Mouse (Mus musculus) intestine, embryonic 16.5 days (tissue): ENCODE results near the gene St7. TPM values are rescaled to one million over a fixed set of nuclear protein-coding genes. Genes with fewer than 3 reads are reported as not detected.
"Not testable (repeated sequence)": the region's sequence is repeated elsewhere in the genome, so short reads cannot be mapped to it uniquely, and the experiment has no call there.

Source experiments
- ATAC-seq: fragments of 200-750 bp; cut with Nextera tagmentation; 2 replicates; pipeline ENCODE4 v1.8.0; 2017; ENCODE audit warnings: moderate TSS enrichment, moderate library complexity
- H3K27ac ChIP-seq: fragments of 300-500 bp; sonication (generic); 2 replicates; pipeline ENCODE4 v1.5.1; 2014; ENCODE audit warnings: mild to moderate bottlenecking, low read length
- H3K27me3 ChIP-seq: fragments of 300-500 bp; sonication (generic); replicated peaks from 2 replicates; pipeline ENCODE4 v1.6.1; 2014; ENCODE audit warnings: low read length, control low read depth, mixed read lengths; ENCODE audit not compliant: control insufficient read depth, insufficient read depth
- H3K36me3 ChIP-seq: fragments of 300-500 bp; sonication (generic); 2 replicates; pipeline ENCODE4 v1.6.1; 2014; ENCODE audit warnings: low read length, control low read depth; ENCODE audit not compliant: control insufficient read depth, insufficient read depth
- H3K4me1 ChIP-seq: fragments of 300-500 bp; sonication (generic); 2 replicates; pipeline ENCODE4 v1.6.1; 2014; ENCODE audit warnings: low read length, control low read depth, mixed read lengths; ENCODE audit not compliant: control insufficient read depth, insufficient read depth
- H3K4me2 ChIP-seq: fragments of 300-500 bp; sonication (generic); 2 replicates; pipeline ENCODE4 v1.6.1; 2014; ENCODE audit warnings: low read depth, low read length, control low read depth
- H3K4me3 ChIP-seq: fragments of 300-500 bp; sonication (generic); 2 replicates; pipeline ENCODE4 v1.5.1; 2014; ENCODE audit warnings: mild to moderate bottlenecking, low read length
- H3K9ac ChIP-seq: fragments of 300-500 bp; sonication (generic); 2 replicates; pipeline ENCODE4 v1.6.1; 2014; ENCODE audit warnings: low read depth, low read length
- H3K9me3 ChIP-seq: fragments of 300-500 bp; sonication (generic); 2 replicates; pipeline ENCODE4 v1.6.1; 2016; ENCODE audit warnings: low read length, control low read depth; ENCODE audit not compliant: control insufficient read depth
- WGBS: fragments of 180-500 bp; shearing (Covaris S2); extraction: QIAGEN DNeasy Blood & Tissue Kit; methylation state at CpG from one replicate; pipeline ENCODE4 v1.1.7; 2014; 5-methylcytosine and 5-hydroxymethylcytosine counted together
- polyA plus RNA-seq: library from polyadenylated mRNA; unstranded; fragments of >200 nt; fragmentation: Nextera tagmentation; extraction: Ambion mirVana; gene quantifications from 2 replicates; pipeline ENCODE4 v1.2.1, GENCODE M21; 2015

The St7 gene
- polyA plus RNA-seq, 1 experiment from 2014 or later = 20.5 TPM

DNA sequence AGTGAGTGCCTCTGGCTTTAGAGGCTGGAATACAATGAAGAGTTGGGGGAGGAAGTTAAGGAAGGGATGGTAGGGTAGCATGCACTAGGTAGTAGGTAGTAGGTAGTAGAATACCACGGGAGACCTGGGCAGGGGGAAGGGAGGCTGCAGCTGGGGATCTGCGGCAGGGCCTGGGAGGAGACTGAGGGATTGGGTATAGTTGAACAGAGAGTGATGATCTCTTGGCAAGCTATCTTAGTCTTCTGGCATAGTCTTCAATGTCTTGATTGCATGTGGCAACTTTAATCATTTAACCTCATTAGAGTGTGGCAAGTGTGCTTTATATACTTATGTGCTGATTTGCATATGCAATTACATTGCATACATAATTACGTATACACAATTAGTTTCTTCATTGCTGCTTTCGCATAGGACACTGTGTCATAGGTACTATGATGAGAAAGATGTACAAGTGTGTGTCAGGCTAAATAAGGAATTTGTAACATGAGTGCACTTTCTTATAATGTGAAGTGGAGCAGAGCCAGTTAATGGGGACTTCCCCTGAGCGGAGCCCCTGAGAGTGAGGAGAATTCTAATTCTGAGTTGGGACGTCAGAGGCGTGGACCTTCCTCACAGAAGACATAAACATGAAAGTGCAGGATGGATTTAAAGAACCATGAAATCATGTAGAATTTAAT is 8.3 kb downstream of the St7 start:
- Histone ChIP-seq H3K9me3 (no peaks in the 10 kb centered on the region), H3K4me3 (no peak overlapping the region), H3K9ac (no peak overlapping the region), H3K36me3 (no peaks in the 10 kb centered on the region), H3K27me3 (no peaks in the 10 kb centered on the region), H3K4me2 (no peak overlapping the region), H3K27ac (no peak overlapping the region), H3K4me1 (peaks cover 6% of the 10 kb centered on the region; the same call in 1 of the 2 replicates)
- 68% methylated on average over 7 of the region's 7 CpGs for WGBS
- ATAC-seq = no peak

DNA sequence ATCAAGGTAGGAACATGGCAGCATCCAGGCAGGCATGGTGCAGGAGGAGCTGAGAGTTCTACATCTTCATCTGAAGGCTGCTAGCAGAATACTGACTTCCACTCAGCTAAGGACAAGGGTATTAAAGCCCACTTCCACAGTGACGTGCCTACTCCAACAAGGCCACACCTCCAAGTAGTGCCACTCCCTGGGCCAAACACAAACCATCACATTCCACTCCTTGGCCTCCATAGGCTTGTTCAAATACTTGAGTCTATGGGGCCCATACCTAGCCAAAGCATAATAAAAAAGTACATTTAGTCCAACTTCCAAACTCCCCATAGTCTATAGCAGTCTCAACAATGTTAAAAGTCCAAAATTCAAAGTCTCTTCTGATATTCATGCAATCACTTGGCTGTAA is 11.3 kb downstream of the St7 start:
- H3K36me3 ChIP-seq, H3K4me1 ChIP-seq, H3K9me3 ChIP-seq, H3K4me2 ChIP-seq, H3K9ac ChIP-seq, H3K27ac ChIP-seq, H3K4me3 ChIP-seq, H3K27me3 ChIP-seq: not testable (repeated sequence)
- WGBS = 54% methylated on average over 1 of the region's 1 CpGs
- peak; percentile 90 for ATAC-seq

DNA sequence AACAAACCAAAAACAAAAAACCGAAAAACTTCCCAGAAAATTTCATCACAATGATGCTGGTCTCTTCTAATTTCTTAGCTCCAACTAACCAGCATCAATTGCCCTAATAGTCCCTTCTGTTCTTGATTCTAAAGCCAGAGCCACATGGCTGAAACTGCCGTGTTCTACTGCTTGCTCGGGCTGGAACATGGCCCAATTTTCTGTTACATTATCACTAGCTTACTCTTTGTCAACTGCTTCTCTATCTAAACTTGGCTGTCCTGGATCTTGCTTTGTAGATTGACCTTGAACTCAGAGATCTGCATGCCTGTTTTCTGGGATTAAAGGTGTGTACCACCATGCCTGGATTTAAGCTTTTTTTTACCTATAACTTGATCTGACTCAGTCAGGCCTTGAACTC is 13.2 kb downstream of the St7 start:
- ATAC-seq = no peak
- Histone ChIP-seq H3K9ac (no peak overlapping the region), H3K36me3 (no peaks in the 10 kb centered on the region), H3K4me3 (no peak overlapping the region), H3K4me1 (no peaks in the 10 kb centered on the region), H3K27ac (no peak overlapping the region), H3K9me3 (no peaks in the 10 kb centered on the region), H3K4me2 (no peak overlapping the region), H3K27me3 (no peaks in the 10 kb centered on the region)
- 89% methylated on average over 3 of the region's 3 CpGs for WGBS

DNA sequence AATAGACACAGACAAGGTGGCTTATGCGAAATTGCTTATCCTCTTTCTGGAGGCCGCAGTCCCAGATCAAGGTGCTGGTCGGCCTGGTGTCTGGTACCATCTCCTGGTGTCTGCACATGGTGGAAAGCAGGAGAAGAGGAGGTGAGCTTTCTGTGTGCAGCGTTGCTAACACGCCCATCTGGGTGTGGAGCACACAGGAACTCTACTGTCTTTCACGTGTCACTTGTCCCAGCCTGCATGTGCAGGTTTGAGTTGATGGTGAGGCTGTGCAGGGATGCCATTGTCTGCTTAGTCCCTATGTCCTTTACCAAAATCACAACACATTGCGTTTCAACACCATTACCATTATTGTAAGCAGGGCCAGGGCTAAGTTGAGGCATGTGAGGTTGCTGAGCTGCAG is 26.2 kb downstream of the St7 start:
- H3K27ac ChIP-seq = no peak overlapping the region
- no peak overlapping the region for H3K4me2 ChIP-seq
- peak; percentile 50; the same call in 1 of the 2 replicates for ATAC-seq
- H3K9me3 ChIP-seq = peaks cover 2% of the 10 kb centered on the region; the same call in 1 of the 2 replicates
- WGBS = 92% methylated on average over 7 of the region's 7 CpGs
- no peaks in the 10 kb centered on the region for H3K27me3 ChIP-seq
- H3K4me1 ChIP-seq = no peaks in the 10 kb centered on the region
- no peak overlapping the region for H3K4me3 ChIP-seq
- H3K9ac ChIP-seq = no peak overlapping the region
- H3K36me3 ChIP-seq = no peaks in the 10 kb centered on the region

DNA sequence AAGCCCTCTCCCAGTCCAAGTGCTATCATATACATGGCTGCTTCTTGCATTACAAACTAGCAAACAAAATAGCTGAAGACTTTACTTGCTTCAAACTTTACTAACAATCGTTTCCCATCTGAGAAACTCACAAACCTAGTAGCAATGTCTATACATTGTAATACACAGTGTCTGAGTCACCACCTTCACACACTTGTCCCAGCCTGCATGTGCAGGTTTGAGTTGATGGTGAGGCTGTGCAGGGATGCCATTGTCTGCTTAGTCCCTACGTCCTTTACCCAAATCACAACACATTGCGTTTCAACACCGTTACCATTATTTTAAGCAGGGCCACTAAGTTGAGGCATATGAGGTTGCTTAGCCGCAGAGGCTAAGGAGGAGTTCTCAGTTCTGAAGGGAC is 26.7 kb downstream of the St7 start:
- WGBS = 94% methylated on average over 5 of the region's 5 CpGs
- Histone ChIP-seq H3K27me3 (no peaks in the 10 kb centered on the region), H3K9ac (no peak overlapping the region), H3K4me1 (no peaks in the 10 kb centered on the region), H3K4me3 (no peak overlapping the region), H3K36me3 (no peaks in the 10 kb centered on the region), H3K9me3 (peaks cover 2% of the 10 kb centered on the region; the same call in 1 of the 2 replicates), H3K4me2 (no peak overlapping the region), H3K27ac (no peak overlapping the region)
- ATAC-seq = no peak

DNA sequence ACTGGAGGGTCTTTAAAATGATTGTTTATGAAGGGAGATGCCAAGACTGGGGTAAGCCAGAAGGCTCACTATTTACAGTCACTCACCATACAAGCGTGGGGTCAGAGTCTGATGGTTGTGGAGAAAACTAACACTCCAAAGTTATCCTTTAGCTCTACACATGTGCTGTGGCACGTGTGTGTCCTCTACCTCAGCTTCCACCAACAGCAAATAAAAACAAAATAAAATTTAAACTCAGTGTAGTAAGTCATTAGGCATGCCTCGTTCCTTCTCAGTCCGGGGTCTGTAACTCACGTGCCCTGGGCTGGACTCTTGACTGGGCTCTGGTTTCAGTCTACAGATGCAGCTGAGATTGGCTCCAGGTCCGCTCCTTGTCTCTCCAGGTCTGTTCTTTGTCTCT is 27.3 kb downstream of the St7 start:
- no peak overlapping the region for H3K4me2 ChIP-seq
- no peak overlapping the region for H3K27ac ChIP-seq
- no peaks in the 10 kb centered on the region for H3K9me3 ChIP-seq
- no peaks in the 10 kb centered on the region for H3K36me3 ChIP-seq
- WGBS = 61% methylated on average over 6 of the region's 6 CpGs
- H3K4me1 ChIP-seq = no peaks in the 10 kb centered on the region
- no peak for ATAC-seq
- no peak overlapping the region for H3K4me3 ChIP-seq
- H3K27me3 ChIP-seq = no peaks in the 10 kb centered on the region
- no peak overlapping the region for H3K9ac ChIP-seq

DNA sequence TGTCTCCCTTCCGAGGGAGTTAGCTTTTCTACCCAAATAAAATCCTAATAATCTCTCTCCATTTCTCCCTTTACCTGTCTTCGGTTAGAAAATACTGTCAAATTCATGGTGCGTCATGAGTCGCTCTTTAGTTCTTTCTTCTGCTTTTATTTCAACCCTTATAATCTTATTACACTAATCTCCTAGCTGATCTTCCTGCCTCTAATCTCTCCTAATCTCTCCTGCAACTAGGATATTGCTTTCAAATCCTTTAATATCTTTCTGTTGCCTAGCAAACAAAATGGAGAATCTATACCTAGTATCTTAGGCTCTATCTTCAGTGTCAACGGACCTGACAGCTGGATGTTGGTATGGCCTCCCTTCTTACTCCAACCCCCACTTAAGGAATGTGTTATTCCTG is 29.0 kb downstream of the St7 start:
- Histone ChIP-seq H3K4me3 (no peak overlapping the region), H3K9me3 (no peaks in the 10 kb centered on the region), H3K36me3 (no peaks in the 10 kb centered on the region), H3K4me2 (no peak overlapping the region), H3K4me1 (no peaks in the 10 kb centered on the region), H3K27ac (no peak overlapping the region), H3K9ac (no peak overlapping the region), H3K27me3 (no peaks in the 10 kb centered on the region)
- ATAC-seq = no peak
- 73% methylated on average over 5 of the region's 5 CpGs for WGBS

DNA sequence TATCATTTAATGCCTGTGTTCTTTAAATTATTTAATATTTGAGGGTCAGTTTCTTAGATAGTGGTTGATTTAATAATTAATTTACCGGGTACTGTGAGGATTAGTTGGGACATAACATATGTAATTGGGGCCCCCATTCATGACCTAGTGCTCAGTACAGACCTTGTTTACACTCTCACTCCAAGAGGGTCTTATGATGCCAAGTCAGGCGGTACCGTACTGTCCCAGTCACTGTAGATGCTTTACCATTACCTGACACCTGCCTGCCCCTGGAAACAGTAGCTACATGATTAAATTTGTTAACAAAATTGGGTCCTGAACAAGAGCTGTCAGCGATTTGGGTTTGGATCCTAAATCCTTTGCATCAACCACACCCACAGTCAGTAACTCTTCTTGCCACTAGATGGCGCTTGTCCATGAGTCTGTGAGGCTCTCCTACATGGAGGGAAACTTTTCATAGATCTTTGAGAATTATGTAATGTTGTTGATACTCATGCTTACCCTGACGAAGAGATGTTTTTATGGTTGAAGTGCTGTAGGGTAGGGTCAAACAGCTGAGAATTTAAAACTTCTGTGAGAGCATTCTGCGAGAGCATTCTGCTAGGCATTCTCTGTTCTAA is 33.2 kb downstream of the St7 start:
- H3K36me3 ChIP-seq = no peaks in the 10 kb centered on the region
- H3K27ac ChIP-seq = no peak overlapping the region
- H3K4me2 ChIP-seq = no peak overlapping the region; the same call in 1 of the 2 replicates
- H3K9me3 ChIP-seq = no peaks in the 10 kb centered on the region
- no peaks in the 10 kb centered on the region for H3K4me1 ChIP-seq
- H3K4me3 ChIP-seq = no peak overlapping the region
- WGBS = 46% methylated on average over 7 of the region's 7 CpGs
- H3K9ac ChIP-seq = no peak overlapping the region
- peak; percentile 64 for ATAC-seq
- no peaks in the 10 kb centered on the region for H3K27me3 ChIP-seq

DNA sequence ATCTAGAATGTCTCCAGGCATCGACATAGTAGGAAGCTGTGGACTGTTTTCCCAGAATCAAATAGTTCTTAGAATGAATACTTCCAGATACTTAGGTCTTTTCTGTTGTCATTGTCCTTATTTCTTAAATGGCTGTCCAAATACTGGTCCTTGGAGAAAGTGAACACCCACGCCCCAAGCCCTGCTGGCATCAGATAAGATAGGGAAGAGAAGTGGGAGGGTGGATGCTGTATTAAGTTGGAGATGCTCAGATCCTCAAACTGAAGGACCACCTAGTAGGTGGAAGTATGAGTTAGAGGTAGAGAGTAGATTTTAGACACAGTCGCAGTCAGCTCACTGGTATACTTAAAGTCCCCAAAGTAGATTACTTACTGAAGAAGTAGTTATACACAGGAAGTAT is 34.5 kb downstream of the St7 start:
- WGBS = 92% methylated on average over 3 of the region's 3 CpGs
- Histone ChIP-seq H3K9me3 (no peaks in the 10 kb centered on the region), H3K27me3 (no peaks in the 10 kb centered on the region), H3K4me2 (no peak overlapping the region), H3K4me3 (no peak overlapping the region), H3K27ac (no peak overlapping the region), H3K36me3 (no peaks in the 10 kb centered on the region), H3K9ac (no peak overlapping the region), H3K4me1 (no peaks in the 10 kb centered on the region)
- no peak for ATAC-seq
